Mouse (Mus musculus) left cerebral cortex, adult 2 months (tissue): ENCODE data around the gene Rab1a. TPM values are rescaled to one million over a fixed set of nuclear protein-coding genes. Genes with fewer than 3 reads are reported as not detected.
A peak's percentile ranks its signal among the peaks of the same experiment; 100 is the strongest.

Source experiments
- DNase-seq, 2 experiments: peaks; one replicate each; pipeline ENCODE4 v3.0.0; 2021 to 2022; ENCODE audit warnings: low spot score in 2 of 2, mixed read lengths in 1 of 2; ENCODE audit errors: extremely low spot score in 1 of 2
- H3K27ac ChIP-seq: fragments of 200-600 bp; 2 replicates; pipeline ENCODE4 v1.8.1; 2022
- H3K4me3 ChIP-seq: fragments of 200-600 bp; 2 replicates; pipeline ENCODE4 v1.8.1; 2022
- CTCF ChIP-seq: fragments of 200-600 bp; IDR thresholded peaks from 2 replicates; pipeline ENCODE4 v1.8.1; 2022; ENCODE audit warnings: antibody characterized with exemption, mild to moderate bottlenecking, moderate library complexity
- intact Hi-C: fragments of 180-260 bp; cut with DNase I; formaldehyde crosslinking; loops from one replicate; pipeline ENCODE4 v1.15.1; 2025
- total RNA-seq, 2 experiments: library from RNA; stranded (reverse); gene quantifications; 2 replicates each; pipeline ENCODE4 v1.2.3; 2021

Rab1a gene
- total RNA-seq, 2 experiments from 2014 or later = 183 to 193 TPM

DNA sequence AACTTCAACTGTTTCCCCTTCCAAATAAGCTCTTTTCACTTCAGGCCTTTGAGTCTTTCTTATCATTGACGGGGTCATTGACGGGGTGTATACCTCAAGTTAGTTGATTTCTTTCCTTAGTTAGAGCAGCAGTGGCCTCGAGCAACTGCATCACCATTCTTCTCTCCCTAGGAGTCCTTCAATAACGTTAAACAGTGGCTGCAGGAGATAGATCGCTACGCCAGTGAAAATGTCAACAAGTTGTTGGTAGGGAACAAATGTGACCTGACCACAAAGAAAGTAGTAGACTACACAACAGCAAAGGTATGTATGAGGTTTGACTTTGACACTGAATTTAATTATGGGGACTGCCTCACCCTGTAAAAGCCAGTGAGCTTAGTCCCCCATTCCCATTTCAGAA is 23.0 kb downstream of the Rab1a start:
- no peak for DNase-seq
- intact Hi-C loops = no loop called here
- no peak for TF ChIP-seq CTCF
- no peak overlapping the region for H3K27ac ChIP-seq
- H3K4me3 ChIP-seq = no peak overlapping the region

- intact Hi-C loops = no loop called here
- H3K4me3 ChIP-seq = no peak overlapping the region
- H3K27ac ChIP-seq = no peak overlapping the region
- no peak for TF ChIP-seq CTCF
- DNase-seq = no peak
These were observed 24.7 kb downstream of the Rab1a start for GRCm38 (mm10) chr11:20225938-20226337.

- Histone ChIP-seq H3K27ac (no peak overlapping the region; the same call in 1 of the 2 replicates), H3K4me3 (no peak overlapping the region)
- TF ChIP-seq CTCF = no peak
- DNase-seq = no peak
- intact Hi-C loops = no loop called here
These were observed 27.4 kb downstream of the Rab1a start for GRCm38 (mm10) chr11:20228666-20229065.

DNA sequence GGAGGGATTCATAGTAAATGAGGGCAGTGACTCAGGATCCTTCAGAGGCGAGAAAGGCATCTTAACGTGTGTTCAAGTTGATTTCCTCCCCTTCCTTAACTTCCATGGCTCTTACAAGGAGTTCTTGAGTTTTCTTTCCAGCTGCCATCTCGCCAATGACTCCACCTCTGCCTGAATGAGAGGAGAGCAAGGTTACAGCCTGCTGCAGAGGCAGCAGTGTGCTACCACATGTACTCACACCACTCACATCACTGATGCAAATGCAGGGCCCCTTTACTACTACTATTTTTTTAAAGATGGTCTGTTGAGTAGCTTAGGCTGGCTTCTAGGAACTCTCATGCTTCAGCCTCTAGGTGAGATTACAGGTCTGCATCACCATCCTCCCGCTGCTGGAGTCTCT is 28.1 kb downstream of the Rab1a start:
- intact Hi-C loops = no loop called here
- Histone ChIP-seq H3K4me3 (no peak overlapping the region), H3K27ac (no peak overlapping the region; the same call in 1 of the 2 replicates)
- no peak for TF ChIP-seq CTCF
- no peak for DNase-seq

DNA sequence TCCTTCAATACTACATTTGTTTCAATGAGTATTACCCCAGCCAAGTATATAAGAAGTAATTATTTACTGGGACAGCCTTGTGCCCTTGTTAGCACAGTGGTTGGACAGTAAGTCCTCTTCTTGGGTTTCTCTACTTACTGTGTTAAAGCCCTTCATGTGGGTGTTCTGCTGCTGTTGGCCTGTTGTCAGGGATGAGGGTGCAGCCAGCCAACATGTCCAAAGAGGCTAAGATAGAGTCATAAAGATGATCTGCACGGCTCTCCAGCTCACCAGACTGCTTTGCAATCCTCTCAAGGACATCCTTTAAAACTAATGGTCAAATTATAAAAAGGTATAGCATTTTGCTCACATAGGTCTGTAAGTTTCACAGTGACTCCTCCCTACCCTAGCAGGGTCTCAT is 29.1 kb downstream of the Rab1a start:
- no peak overlapping the region for H3K4me3 ChIP-seq
- intact Hi-C loops = no loop called here
- no peak for TF ChIP-seq CTCF

DNA sequence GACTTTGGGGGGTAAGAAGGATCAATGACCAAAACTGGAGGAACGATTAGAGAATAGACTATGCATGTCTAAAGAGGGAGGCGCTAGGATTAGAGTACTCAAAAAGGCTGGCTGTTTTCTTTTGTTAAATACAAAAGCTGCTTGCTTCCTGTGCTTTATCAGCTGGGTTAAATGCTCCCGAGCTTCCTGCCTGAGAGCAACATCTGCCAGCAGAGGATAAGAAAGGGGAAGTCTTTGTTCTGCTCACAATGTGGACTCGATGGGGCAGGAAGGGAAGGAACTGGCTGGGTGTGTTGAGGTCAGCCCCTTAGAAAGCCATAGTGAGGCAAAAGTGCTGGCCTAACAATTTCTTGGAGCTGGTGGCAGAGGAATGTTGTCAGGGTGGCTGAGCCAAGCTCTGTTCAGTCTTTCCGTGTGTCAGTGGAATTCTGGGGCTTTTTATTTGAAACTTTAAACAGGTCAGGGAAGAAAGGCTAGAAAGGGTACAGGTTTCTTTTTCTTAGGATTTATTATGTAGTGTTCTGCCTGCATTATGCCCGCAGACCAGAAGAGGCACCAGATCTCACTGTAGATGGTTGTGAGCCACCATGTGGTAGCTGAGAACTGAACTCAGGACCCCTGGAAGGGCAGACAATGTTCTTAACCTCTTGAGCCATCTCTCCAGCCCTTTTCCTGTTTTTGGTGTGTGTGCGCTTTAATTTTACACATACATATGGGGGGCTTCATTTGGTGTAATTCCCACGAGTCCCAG is 30.1 kb downstream of the Rab1a start:
- no peak for DNase-seq
- TF ChIP-seq CTCF = peak; percentile 32
- Histone ChIP-seq H3K27ac (peak overlapping the region; percentile 51), H3K4me3 (no peak overlapping the region)
- intact Hi-C loops = no loop called here

More for the DNA sequence above, 29.1 kb downstream of the Rab1a start:
- DNase-seq = no peak
- H3K27ac ChIP-seq = peak overlapping the region; percentile 51

GRCm38 (mm10) chr11:20232016-20232755 is 31.0 kb downstream of the Rab1a start:
- no peak for TF ChIP-seq CTCF
- intact Hi-C loops = no loop called here
- no peak overlapping the region for H3K4me3 ChIP-seq
- peak overlapping the region; percentile 67 for H3K27ac ChIP-seq
- no peak for DNase-seq

DNA sequence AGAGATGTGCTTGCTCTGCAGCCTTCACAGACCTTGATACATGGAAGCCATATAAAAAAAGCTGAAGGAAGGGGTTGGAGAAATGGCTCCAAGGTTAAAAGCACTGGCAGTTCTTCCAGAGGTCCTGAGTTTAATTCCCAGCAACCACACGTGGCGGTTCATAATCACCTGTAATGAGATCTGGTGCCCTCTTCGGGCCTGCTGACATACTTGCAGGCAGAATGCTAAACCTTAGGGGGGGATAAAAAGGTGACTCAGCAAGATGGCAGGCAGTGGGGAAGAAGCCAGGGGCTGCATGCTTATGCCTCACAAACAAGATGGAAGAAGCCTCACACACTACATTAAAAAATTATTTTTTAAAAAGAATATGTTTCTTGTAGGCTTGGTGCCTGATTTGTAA is 33.0 kb downstream of the Rab1a start:
- intact Hi-C loops = no loop called here
- H3K27ac ChIP-seq = no peak overlapping the region
- no peak for DNase-seq
- no peak overlapping the region for H3K4me3 ChIP-seq
- peak; percentile 19 for TF ChIP-seq CTCF

GRCm38 (mm10) chr11:20237018-20237417 is 35.8 kb downstream of the Rab1a start:
- DNase-seq = no peak
- H3K27ac ChIP-seq = no peak overlapping the region
- intact Hi-C loops = no loop called here
- TF ChIP-seq CTCF = no peak
- no peak overlapping the region for H3K4me3 ChIP-seq

DNA sequence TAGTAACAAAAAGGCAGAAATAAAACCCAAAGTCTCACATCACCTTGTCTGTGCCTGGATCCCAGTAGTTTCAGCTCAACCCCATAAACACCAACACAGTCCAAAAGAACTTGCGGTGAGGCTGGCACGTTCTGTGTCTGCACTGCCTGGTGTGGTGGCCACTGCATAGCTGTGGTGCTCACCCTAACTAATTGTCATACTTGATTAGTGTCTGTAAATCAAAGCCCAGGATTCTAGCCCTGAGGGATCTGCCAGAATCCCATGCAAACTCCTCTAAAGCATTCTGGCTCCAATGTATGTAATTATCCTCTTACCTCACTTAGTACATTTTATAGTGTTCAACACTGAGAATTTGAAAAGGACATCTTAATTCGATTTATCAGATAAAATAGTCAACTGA is 36.7 kb downstream of the Rab1a start:
- no peak overlapping the region for H3K4me3 ChIP-seq
- intact Hi-C loops = no loop called here
- no peak for DNase-seq
- H3K27ac ChIP-seq = no peak overlapping the region
- TF ChIP-seq CTCF = no peak

DNA sequence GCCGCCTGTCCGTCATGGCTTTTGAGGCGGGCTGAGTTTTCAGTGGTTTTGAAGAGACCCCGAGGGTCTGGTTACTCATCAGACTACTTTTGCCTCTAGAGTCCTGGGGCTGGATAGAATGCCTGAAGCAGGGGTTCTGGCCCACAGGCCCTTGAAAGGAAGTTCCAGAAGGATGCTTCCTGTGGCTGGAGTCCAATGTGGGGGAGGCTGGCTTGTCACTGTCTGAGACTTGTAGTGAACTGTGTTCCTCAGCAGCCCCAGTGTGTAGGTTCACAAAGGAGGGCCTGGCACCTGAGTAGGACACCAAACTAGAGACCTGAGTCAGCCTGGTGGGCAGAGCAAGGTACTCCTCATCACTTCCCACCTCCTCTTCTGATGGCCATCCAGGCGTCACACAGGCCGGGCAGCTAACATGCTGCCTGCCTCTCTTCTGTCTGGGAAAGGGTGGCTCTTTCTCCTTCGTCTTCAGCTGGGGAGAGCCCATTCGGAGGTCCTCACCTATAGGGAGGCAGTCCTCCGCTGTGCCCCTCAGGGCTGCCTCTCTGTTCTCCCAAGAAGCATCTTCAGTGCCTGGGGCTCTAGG is 38.1 kb downstream of the Rab1a start:
- Histone ChIP-seq H3K27ac (peak overlapping the region; percentile 15; the same call in 1 of the 2 replicates), H3K4me3 (no peak overlapping the region)
- DNase-seq = no peak
- TF ChIP-seq CTCF = no peak
- intact Hi-C loops = no loop called here

DNA sequence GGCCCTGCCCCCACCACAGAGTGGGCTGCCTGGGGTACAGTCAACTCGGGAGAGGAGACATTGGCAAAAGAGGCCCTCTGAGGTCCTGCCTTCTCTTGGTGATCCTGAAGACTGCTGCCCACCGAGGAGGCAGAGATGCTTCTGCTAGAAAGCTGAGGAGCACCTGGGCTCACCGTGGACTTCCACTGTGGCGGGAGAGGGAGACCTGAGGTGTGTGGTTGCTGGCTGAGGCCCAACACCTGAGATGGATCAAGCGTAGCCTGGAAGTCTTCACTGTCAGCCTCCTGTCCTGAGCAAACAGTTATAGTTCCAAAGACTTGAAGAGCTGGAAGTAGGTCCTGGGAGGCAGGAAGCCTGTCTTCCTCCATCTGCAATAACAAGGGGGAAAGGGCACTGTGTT is 39.1 kb downstream of the Rab1a start:
- DNase-seq = no peak
- TF ChIP-seq CTCF = no peak
- intact Hi-C loops = no loop called here
- Histone ChIP-seq H3K27ac (no peak overlapping the region), H3K4me3 (no peak overlapping the region)

DNA sequence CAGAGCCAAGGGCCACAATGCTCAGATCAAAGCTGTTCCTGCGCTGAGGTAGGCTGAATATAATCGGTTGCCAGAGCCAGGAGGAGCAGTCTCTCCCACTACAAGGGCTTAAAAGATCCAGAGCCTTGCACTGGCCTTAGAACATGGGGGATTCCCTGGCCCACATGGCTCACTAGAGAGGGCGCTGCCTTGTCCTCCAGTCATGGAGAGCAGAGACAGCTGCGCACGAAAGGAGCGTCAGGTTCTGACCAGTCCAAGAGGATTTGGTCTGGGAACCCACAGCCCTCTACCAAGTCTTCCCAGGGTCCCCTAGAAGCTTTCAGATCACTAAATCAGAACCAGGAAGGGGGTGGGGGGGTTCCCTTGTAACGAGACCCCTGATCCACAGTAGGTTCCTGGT is 40.1 kb downstream of the Rab1a start:
- no peak for TF ChIP-seq CTCF
- no peak for DNase-seq
- intact Hi-C loops = no loop called here
- no peak overlapping the region for H3K4me3 ChIP-seq
- no peak overlapping the region for H3K27ac ChIP-seq
